Comparison of ENCODE assay signal across 11 mouse cellular contexts in genomic region chr5:149274390-149275104, GRCm38 (mm10). TPM values are rescaled to one million over a fixed set of nuclear protein-coding genes. Genes with fewer than 3 reads are reported as not detected.
DNase-seq lines count a peak whose midpoint lies in the region; ATAC-seq and TF ChIP-seq lines count a peak whose summit lies in the region.
"Had no signal": no experiment of that assay in that cellular context is flagged by ENCODE, and none has a peak within 500 bp of the region (broad histone marks: within the 10 kb centered on the region; RNA-seq: fewer than 3 reads in every experiment).

No protein-coding gene starts in this region.

- no peak for TF ChIP-seq CTCF in E14TG2a.4 (conservative IDR thresholded peaks at IDR 0.05; ENCODE audit: low read length)

- H3K4me1 ChIP-seq in heart, embryonic 12.5 days (replicated peaks): no peaks in the 10 kb centered on the region; the same call in 1 of the 2 replicates
- H3K4me1 ChIP-seq in E14TG2a.4 (replicated peaks; ENCODE audit: low read depth, low read length): peaks cover 62% of the 10 kb centered on the region
- H3K4me1 ChIP-seq: forebrain, embryonic 13.5 days had no signal

- H3K9me3 ChIP-seq in heart, embryonic 12.5 days (replicated peaks): peaks cover 12% of the 10 kb centered on the region
- H3K9me3 ChIP-seq in E14TG2a.4 (ENCODE audit: low read length): no peaks in the 10 kb centered on the region
- H3K9me3 ChIP-seq: hindbrain, embryonic 15.5 days; lung, embryonic 15.5 days had no signal

- H3K4me3 ChIP-seq in heart, embryonic 12.5 days: no peak overlapping the region
- H3K4me3 ChIP-seq in E14TG2a.4 (replicated peaks; ENCODE audit: low read length): peak overlapping the region; percentile 24; the same call in 1 of the 2 replicates
- H3K4me3 ChIP-seq: forebrain, embryonic 13.5 days; hindbrain, embryonic 15.5 days; lung, embryonic 15.5 days had no signal

- H3K36me3 ChIP-seq in heart, embryonic 12.5 days: no peaks in the 10 kb centered on the region
- H3K36me3 ChIP-seq in E14TG2a.4 (ENCODE audit: insufficient read depth, low read length): no peaks in the 10 kb centered on the region
- H3K36me3 ChIP-seq: hindbrain, embryonic 15.5 days; lung, embryonic 15.5 days had no signal

- H3K27me3 ChIP-seq in heart, embryonic 12.5 days (replicated peaks): no peaks in the 10 kb centered on the region
- H3K27me3 ChIP-seq in E14TG2a.4 (ENCODE audit: insufficient read depth, low read length): peaks cover 34% of the 10 kb centered on the region
- H3K27me3 ChIP-seq: forebrain, embryonic 13.5 days; hindbrain, embryonic 15.5 days; lung, embryonic 15.5 days had no signal

- no peak for ATAC-seq in heart, embryonic 12.5 days (ENCODE audit: insufficient number of reproducible peaks, low FRiP score)
- ATAC-seq in frontal cortex, adult (ENCODE audit: low TSS enrichment): no peak
- ATAC-seq: forebrain, embryonic 13.5 days had no signal

- H3K27ac ChIP-seq in heart, embryonic 12.5 days (ENCODE audit: poor library complexity, severe bottlenecking): no peak overlapping the region
- H3K27ac ChIP-seq: forebrain, embryonic 13.5 days; hindbrain, embryonic 15.5 days; lung, embryonic 15.5 days had no signal

- intact Hi-C loops in heart, postnatal 25 days (cut with DNase I): no loop called here

- no peak overlapping the region for H3K9ac ChIP-seq in heart, embryonic 12.5 days
- H3K9ac ChIP-seq: forebrain, embryonic 13.5 days; hindbrain, embryonic 15.5 days; lung, embryonic 15.5 days had no signal

- WGBS in heart, embryonic 12.5 days: 80% methylated on average over 15 of the region's 15 CpGs

- no peak overlapping the region for H3K4me2 ChIP-seq in heart, embryonic 12.5 days
- H3K4me2 ChIP-seq: forebrain, embryonic 13.5 days; hindbrain, embryonic 15.5 days; lung, embryonic 15.5 days had no signal

- peak; percentile 97 for DNase-seq in heart, adult 11 months
- peak; percentile 10 for DNase-seq in heart, postnatal 25 days (ENCODE audit: low spot score)
- DNase-seq in lung, postnatal 36 days: peak; percentile 82
- no peak for DNase-seq in urinary bladder, adult 2 months (ENCODE audit: low spot score)
- DNase-seq in right cerebral cortex, postnatal 4 days: no peak

RNA-seq across cellular contexts. Expression of gene Alox5ap, which starts 10.0 kb away (rescaled TPM):
- 4.5 and 4.9 TPM in 2 replicates for polyA plus RNA-seq in heart, embryonic 12.5 days (2016; fragmentation: Nextera tagmentation; extraction: Ambion mirVana)
- total RNA-seq in heart, postnatal 25 days (2021): 10 to 100 TPM; 16.5 to 17.0 TPM
- 35.2 and 36.0 TPM in 2 replicates for polyA plus RNA-seq in urinary bladder, adult 2 months (2012; rRNA removed)

Comparison
In these comparisons a context has a peak if more than half of its experiments do, and no peak if none do; other contexts are left out.
1. DNase-seq: peak in heart, adult 11 months (single experiment), heart, postnatal 25 days (single experiment) and lung, postnatal 36 days (single experiment); none in urinary bladder, adult 2 months (single experiment) and right cerebral cortex, postnatal 4 days (single experiment).